Mouse (Mus musculus): Measurements from ENCODE around the gene Dennd1b.

GRCm38 (mm10) chr1:138929985-138930384 lies 33.2 kb upstream of the Dennd1b start:
- TF ChIP-seq POLR2A (IDR thresholded peaks at IDR 0.05; ENCODE audit: borderline replicate concordance, insufficient read depth, low read length) (no peak), CTCF (IDR thresholded peaks at IDR 0.05; ENCODE audit: borderline replicate concordance, insufficient read depth, low read depth, low read length) (no peak)
